Mouse (Mus musculus): ENCODE results near the gene Ptpn7.

Ptpn7 gene

DNA sequence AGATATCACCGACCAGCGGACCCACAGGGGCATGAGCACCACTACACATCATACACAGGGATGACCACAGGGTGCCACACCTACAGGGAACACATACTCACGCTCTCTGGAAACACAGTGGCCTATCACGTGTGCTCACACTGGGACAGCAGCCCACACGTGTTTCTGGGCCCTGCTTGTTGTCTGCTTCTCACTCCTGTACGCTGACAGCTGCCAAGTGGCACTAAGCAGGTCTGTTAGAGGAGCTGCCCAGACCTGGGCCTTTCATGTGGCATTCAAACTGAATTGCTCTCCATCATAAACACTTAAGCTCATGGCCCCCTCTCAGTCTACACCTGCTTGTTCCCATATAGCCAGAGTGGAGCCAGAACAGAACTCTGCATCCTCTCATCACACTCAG, 23.8 kb downstream of the Ptpn7 start:
- no peak for DNase-seq (ENCODE audit: low read depth in 1 of 2, low spot score in 2 of 2)

DNA sequence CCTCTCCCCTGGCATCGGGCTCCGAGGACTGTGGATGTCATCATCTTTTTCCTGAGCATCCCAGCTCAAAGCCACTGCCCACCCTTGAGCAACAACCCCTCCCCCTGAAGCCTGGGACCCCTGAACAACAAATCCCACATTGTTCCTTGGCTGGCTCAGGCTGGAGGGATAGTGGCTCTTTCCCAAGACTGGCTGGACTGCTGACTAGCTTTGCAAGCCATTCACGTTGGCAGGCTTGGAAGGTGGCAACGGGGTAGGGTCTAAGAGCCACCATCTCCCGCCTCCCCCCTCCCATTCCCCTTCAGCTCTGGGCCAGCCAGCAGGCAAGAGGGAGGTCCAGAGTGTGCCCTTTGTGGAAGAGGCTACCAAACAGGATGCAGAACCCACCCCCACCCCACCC, 26.1 kb downstream of the Ptpn7 start:
- DNase-seq (ENCODE audit: low read depth in 1 of 2, low spot score in 2 of 2): no peak

DNA sequence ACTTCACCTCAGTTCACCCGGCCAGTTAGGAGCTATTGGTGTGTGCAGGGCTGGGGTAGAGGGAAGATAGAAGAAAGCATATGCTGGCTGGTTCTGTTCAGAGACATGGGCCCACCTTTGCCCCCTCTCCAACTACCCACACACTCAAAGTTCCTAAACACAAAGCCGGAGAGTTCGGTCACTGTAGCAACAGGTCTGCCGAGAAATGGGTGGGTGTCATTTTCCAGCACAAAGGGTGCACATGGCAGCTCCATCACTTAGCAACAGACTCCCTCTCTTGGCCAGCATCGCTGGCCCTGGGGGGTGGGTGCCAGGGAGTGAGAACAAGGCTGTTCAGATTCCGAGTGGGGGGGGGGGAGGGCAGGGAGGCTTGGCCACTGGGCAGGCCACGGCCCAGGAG, 26.6 kb downstream of the Ptpn7 start:
- DNase-seq (ENCODE audit: low read depth in 1 of 2, low spot score in 2 of 2): no peak

DNA sequence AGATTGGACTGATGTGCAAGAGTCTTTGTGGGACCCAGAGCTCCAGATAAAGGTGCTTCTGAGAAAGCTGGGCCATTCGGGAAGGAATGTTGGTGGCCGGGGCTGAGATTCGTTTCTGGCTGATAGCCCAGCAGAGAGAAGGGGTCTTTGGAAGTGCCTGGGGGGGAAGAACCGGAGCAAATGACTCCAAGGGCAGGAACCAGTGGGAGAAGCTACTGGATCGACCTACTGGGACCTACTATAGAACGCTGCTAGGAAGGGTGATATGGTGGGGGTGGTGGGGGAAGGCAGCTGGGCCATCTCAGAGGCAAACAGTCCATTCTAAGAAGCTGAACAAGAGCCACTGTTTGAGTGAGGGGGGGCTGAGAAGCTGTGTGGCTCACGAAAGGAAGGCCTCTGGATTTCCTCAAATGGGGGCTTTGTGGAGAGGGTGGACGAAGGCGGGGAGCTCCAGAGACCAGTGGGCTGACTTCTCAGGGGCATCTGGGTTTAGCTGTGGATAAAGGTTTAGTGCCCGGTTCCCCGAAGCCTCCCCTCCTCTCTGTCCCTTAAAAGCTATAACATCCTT, 27.1 kb downstream of the Ptpn7 start:
- DNase-seq (ENCODE audit: low read depth in 1 of 2, low spot score in 2 of 2): no peak

DNA sequence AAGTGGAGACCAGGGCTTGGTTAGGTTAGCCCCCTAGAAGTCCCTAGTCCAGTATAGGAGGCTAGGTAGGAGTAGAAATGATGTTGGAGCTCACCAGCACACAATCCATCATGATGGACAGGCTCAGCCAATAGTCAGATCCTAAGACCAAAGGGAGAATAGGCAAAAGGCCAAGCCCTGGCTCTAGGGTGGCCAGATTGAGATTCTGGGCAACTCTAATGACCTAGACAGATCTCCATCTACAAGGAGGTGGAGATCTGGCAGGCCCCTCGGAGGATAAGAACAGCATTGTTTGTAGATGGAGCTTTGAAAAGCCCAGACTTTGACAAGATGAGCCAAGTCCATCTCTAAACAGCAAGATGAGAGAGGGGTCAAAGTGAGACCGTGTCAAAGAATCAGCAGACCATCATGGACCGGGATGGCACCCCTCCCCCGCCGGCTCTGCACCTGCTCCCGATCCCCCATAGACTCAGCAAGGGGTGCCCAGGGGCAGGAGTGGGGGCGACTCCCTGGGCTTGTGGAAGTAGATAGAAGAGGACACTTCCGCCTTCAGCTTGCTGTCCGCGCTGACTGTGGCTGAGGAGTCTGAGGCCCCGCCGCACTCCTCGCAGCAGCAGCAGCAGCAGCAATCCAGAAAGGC, 28.0 kb downstream of the Ptpn7 start:
- no peak for DNase-seq (ENCODE audit: low read depth in 1 of 2, low spot score in 2 of 2)

DNA sequence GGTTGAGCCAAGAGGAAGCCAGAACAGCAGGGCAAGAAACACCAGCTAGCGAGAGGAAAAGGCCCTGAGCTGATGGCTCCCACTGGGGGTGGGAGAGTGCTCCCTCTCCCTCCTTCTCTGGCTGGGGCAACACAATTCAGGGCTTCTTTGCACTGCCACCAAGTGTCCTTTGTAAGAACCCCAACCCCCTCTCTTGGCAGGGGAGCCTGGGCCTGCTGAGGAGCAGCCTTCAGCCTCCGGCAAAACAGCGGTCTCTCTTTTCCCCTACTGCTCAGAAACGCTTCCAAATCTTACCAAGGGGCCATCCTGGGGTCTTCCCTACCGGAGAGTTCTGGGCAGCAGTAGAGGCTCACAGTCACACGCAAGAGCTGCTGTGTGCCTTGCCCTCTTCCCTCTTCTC, 30.2 kb downstream of the Ptpn7 start:
- no peak for DNase-seq (ENCODE audit: low read depth in 1 of 2, low spot score in 2 of 2)

DNA sequence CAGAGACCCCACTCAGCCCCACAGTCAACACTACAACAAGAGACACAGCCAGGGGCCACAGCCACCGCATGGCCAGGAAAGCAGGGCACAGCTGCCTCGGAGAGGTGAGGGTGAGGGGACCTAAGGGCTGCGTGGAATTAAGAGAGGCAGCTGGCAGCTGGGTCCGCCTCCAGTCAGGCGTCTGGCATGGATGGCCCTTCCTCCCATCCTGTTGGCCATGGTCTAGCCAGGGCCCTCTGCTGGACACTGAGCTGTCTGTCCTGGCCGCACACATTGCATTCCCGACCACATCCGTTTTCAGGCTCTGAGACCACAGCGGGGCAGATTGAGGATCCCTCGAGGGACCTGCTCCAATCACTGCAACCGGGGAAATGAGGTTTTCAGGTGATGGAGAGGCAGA, 34.9 kb downstream of the Ptpn7 start, which contains the start of gene Gpr37l1:
Gene Gpr37l1, minus strand, starts transcription at position 247 of the 400 bp plus-strand sequence.
- no peak for DNase-seq (ENCODE audit: low read depth in 1 of 2, low spot score in 2 of 2)

DNA sequence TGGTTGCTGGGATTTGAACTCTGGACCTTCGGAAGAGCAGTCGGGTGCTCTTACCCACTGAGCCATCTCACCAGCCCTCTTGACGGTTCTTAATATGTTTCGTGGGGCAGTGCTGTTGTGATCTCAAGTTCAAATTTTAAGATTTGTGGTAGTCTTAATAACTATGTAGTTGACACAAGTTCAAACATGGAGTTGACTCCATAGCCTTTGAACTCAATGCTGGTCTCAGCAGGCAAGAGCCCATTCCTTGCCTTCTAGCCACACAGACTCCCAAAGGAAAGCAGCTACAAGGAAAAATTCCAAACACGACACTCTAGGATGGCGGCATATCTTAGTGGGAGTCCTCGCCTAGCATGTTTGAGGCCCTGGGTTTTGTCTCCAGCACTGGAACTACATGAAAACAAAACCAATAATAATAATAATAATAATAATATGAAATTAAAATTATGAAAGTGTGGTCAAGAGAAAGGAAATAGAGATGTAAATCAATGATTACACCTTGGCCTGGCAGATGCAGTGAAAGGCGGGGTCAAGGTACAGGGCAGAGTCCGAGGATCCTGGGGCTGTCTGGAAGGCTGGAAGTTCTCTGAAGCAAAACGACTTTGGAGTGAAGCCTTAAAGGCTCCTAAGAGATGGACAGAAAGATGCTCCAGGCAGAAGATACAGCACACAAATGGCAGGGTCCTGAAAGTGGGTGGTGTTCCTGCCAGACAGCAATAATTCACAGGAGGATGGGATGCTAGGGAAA, 36.1 kb downstream of the Ptpn7 start:
- no peak for DNase-seq (ENCODE audit: low read depth in 1 of 2, low spot score in 2 of 2)

DNA sequence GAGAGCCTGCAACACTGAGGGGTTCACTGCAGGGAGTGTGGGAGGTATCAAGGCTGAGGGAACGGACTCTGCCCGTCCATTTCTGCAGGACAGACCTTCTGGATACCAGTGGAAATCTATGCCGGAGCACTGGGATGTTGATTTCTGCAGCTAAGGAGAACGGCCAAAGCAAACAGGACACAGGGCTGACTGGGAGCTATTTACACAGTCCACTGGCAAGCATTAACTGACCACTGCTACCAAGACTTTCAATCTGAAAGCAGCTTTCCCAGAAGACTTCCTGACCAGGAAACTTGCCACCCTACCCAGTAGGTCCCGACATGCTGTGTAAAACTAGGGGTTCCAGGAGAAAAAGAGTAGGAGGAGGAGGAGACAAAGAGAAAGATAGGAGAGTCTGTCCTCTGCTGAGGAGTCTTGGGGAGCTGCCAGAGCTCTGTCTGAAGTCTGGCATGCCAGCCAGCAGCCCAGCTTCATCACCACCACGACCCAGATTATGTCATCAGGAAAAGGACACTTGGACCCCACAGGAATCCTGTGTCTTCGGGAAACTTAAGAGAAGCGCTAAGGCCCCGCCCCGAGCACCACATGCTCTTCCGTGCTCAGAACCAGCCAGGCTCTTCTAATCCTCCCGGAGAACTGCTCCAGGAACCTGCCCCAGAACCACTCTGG, 37.2 kb downstream of the Ptpn7 start:
- no peak for DNase-seq (ENCODE audit: low read depth in 1 of 2, low spot score in 2 of 2)

DNA sequence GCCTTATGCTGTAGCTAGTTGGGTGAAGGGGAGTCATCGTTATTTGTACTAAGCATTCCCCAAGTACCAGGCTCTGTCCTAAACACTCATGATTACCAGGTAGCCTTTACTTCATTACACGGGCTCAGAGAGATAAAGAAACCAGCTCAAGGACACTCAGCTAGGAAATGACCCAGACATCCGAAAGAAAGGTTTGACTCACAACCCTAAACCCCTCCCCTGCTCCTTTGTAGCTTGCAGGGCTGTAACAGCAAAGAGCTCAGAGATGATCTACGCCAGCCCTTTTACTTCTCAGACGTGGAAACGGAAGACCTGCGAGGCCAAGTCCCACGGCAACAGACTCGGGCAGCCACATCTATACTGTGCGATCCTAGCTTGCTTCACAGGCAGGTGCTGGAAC, 37.8 kb downstream of the Ptpn7 start:
- DNase-seq (ENCODE audit: low read depth in 1 of 2, low spot score in 2 of 2): no peak

DNA sequence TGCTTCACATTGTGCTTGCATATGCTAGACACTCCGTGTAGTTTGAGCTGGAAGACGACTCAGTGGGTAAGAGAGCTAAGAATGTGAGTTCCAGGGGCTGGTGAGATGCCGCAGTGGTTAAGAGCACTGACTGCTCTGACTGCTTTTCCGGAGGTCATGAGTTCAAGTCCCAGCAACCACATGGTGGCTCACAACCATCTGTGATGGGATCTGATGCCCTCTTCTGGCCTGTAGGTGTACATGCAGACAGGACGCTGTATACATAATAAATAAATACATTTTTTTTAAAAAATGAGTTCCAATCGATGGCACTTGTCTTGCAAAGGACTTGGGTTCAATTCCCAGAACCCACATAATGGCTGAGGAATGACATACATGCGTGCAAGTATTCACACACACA, 38.7 kb downstream of the Ptpn7 start:
- no peak for DNase-seq (ENCODE audit: low read depth in 1 of 2, low spot score in 2 of 2)

DNA sequence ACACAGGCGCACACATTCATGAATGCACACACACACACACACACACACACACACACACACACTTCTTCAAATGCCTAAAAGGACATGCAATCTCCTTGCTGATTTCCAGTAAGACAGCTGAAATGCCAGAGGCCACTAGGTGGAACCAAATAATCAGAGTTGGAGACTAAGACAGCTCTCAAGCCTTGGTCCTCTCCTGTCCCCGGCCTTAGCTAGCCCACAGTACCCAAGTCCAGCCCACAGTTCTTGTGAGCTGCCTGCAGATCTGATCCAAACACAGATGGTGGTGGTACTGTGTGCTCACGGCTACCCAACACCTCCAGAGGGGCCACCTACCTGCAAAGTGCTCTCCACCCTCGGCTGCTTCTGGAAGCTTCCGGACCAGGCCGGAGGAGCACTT, 39.5 kb downstream of the Ptpn7 start:
- no peak for DNase-seq (ENCODE audit: low read depth in 1 of 2, low spot score in 2 of 2)

DNA sequence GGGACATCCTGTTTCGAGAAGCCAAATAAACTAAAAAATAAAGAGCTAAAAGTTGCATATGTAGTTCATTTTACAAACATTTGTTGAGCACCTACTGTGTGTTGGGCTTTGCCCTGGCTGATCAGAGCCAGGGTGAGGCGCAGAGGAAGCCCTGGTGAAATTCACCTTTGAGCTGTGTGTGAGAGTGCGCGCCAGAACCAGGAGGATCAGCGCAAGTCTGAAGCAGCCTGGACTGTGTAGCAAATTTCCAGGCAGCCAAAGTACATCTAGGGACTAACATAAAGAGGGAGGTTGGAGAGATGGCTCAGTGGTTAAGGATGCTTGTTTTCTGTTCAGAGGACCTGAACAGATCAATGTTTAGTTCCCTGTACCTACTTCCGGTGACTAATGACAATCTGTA, 40.8 kb downstream of the Ptpn7 start:
- DNase-seq (ENCODE audit: low read depth in 1 of 2, low spot score in 2 of 2): no peak

DNA sequence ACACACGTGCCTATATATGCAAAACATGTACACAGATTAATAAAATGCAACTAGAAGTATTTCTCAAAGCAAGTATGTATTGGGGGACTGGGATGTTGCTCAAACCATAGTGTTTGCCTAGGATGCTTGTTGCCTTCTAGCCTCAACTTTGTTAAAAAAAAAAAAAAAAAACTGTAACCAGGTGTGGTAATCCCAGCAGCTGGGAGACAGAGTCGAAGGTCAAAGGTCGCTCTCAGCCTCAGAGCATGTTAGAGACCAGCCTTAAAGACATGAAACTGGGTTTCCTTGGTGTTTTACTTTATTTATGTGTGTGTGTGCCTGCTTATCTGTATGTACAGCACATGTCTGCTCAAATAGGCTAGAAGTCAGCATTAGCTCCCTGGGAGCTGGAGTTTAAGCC, 42.7 kb downstream of the Ptpn7 start:
- DNase-seq (ENCODE audit: low read depth in 1 of 2, low spot score in 2 of 2): no peak

DNA sequence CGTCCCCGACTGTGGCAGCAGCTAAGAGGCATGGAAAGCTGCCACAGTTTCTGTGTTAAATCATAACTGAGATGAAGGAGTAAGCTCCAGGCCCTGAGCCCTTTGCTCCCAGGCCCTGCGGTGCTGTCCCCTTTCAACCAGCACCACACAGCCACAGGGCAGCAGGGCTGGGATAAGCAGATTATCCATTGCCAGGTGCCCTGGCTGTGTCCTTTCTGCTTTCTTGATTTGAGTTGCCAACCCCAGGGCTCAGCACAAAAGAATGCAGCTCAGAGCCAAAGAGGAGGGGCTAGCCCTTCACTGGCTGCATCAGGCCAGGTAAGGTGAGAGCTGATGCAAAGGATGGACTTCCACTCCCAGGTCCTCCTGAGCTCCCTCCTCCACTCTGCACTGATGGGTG, 45.2 kb downstream of the Ptpn7 start:
- DNase-seq (ENCODE audit: low read depth in 1 of 2, low spot score in 2 of 2): no peak

DNA sequence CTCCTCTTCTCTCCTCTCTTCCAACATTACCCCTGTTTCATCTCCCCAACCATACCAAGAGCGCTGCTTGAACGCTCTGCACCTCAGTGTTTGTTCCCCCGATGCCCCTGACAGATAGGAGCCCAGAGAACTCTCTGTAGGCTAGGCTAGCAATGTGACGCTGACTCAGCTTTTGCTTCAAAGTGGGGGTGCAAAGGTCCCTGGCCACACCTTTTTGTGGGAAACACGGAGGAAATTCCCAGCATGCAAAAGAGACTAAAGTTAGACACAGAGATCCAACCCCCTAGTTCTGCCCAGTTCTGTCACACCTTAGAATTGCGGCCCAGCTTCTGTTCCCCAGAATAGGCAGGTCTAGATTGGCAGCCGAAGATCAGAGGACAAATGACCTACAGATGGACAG, 46.4 kb downstream of the Ptpn7 start:
- no peak for DNase-seq (ENCODE audit: low read depth in 1 of 2, low spot score in 2 of 2)

DNA sequence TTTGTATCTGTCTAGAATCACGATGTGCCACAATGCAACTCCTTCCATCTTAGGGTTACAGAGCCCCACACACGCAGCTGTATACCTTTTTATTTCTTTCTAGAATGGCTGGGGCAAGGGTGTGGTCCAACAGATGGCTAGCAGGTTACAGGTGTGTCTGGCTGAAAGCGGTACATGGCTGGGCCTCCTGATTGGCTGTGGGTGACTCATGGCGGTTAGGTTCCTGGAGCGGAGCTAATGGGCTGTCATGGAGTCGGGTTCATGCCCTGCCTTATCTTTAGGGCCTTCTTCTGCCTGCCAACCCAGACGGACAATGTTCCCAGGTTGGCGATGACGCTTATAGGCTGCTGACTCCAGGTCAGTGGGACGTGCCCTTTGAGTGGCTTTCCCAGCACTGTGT, 48.3 kb downstream of the Ptpn7 start:
- DNase-seq (ENCODE audit: low read depth in 1 of 2, low spot score in 2 of 2): no peak

DNA sequence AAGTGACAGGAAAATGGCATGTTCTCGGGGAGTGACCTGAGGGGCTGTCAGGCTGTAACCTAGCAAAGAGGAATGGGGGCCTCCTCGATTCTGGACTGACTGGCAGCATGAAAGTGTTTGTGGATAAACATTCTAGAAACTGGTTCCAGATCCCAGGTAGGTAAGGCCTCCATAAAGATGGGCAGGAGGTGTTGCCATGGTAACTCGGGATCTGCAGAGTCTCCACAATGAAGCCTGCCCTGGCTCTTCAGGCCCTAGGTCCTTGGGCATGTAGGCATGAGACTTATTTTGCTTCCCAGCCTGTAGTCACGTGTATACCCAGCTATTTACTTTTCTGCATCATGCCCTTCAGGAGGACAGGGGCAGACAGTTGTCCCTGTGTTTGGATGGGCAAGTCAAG, 48.8 kb downstream of the Ptpn7 start:
- no peak for DNase-seq (ENCODE audit: low read depth in 1 of 2, low spot score in 2 of 2)

DNA sequence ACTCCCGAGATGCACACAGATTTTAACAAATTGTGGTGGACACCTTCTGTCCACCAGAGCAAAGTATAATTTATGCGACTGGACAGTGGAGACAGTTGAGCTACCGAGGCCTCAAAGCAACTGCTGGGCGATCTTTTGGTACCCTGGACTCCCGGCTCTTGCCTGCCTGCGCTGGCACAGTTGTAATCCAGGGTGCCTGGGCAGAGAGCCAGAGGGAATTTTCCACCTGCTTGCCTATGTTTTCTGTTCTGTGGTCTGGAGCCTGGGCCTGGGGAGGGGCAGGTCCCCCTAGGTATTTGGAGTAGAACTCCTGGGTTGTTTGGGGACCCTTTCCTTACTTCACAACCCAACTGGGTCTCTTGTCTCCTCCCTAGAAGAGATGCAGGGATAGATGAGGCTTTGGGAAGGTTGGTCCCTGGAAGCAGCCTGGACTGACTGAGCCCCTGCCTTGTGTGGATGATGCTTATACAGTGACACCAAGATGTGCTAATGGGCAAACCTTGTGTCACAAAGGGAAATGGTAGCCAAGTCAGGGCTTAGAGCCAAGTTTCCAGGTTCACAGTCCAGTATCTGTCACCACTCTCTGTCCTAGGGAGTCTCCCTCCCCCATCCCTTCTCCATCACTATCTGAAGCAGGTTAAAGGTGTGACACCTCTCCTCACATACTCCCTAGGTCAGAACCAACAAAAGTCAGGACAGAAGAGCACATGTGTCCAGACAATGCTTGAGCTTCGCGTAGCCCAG, 49.6 kb downstream of the Ptpn7 start:
- DNase-seq (ENCODE audit: low read depth in 1 of 2, low spot score in 2 of 2): no peak

DNA sequence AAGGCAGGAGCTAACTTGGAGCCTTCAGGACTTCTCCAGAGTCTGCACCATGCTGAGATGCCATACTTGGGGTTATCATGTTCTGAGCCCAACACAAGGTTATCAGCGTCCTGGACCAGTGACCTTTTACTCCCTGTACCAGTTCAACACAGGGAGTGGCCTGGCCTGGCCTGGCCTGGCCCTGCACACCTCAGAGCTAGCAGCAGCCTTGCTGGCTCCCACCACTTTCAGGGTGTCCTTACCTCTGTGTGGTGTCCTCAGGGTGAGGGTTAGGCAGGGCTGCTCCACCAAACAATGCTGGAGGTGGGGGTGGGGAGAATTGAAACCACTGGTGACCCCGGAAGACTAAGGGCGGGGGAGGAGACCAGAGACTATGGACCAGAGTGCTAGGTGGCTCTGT, 50.5 kb downstream of the Ptpn7 start:
- no peak for DNase-seq (ENCODE audit: low read depth in 1 of 2, low spot score in 2 of 2)

DNA sequence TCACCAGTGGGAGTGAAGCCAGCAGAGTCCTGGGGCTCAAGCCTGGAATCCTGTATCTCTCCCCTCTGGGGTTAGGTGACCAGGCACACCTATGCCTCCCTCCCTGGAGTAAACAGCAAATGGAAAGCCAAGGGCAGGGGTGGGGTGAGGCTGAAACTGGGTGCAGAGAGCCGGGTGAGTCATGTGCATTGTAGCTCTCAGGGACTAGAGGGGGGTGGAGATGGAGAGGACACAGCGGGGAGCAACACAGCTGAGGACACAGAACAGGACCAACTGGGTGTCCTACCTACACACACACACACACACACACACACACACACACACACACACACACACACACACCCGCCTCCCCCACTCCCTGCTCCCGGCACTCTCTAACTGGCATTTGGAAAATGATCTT, 50.9 kb downstream of the Ptpn7 start:
- DNase-seq (ENCODE audit: low read depth in 1 of 2, low spot score in 2 of 2): no peak
